Mouse (Mus musculus) embryonic facial prominence, embryonic 15.5 days (tissue): Measurements from ENCODE around the gene Ccdc32. TPM values are rescaled to one million over a fixed set of nuclear protein-coding genes. Genes with fewer than 3 reads are reported as not detected.
"Not testable (repeated sequence)": the region's sequence is repeated elsewhere in the genome, so short reads cannot be mapped to it uniquely, and the experiment has no call there.

ENCODE experiments used
- ATAC-seq: fragments of 200-750 bp; cut with Nextera tagmentation; 2 replicates; pipeline ENCODE4 v1.8.0; 2017; ENCODE audit warnings: low read depth, moderate TSS enrichment; ENCODE audit not compliant: insufficient number of reproducible peaks, low FRiP score, low TSS enrichment
- H3K27ac ChIP-seq: fragments of 300-500 bp; sonication (generic); replicated peaks from 2 replicates; pipeline ENCODE4 v1.5.1; 2015; ENCODE audit warnings: mild to moderate bottlenecking, inconsistent platforms
- H3K27me3 ChIP-seq: fragments of 300-500 bp; sonication (generic); 2 replicates; pipeline ENCODE4 v1.6.1; 2015; ENCODE audit warnings: inconsistent platforms
- H3K36me3 ChIP-seq: fragments of 300-500 bp; sonication (generic); 2 replicates; pipeline ENCODE4 v1.6.1; 2015; ENCODE audit warnings: mild to moderate bottlenecking, inconsistent platforms
- H3K4me1 ChIP-seq: fragments of 300-500 bp; sonication (generic); 2 replicates; pipeline ENCODE4 v1.6.1; 2015; ENCODE audit warnings: inconsistent platforms
- H3K4me2 ChIP-seq: fragments of 300-500 bp; sonication (generic); replicated peaks from 2 replicates; pipeline ENCODE4 v1.6.1; 2015; ENCODE audit warnings: mild to moderate bottlenecking, inconsistent platforms
- H3K4me3 ChIP-seq: fragments of 300-500 bp; sonication (generic); replicated peaks from 2 replicates; pipeline ENCODE4 v1.5.1; 2015; ENCODE audit warnings: mild to moderate bottlenecking, inconsistent platforms
- H3K9ac ChIP-seq: fragments of 300-500 bp; sonication (generic); 2 replicates; pipeline ENCODE4 v1.6.1; 2015; ENCODE audit warnings: inconsistent platforms
- H3K9me3 ChIP-seq: fragments of 300-500 bp; sonication (generic); replicated peaks from 2 replicates; pipeline ENCODE4 v1.6.1; 2016; ENCODE audit warnings: inconsistent platforms
- WGBS: fragments of 180-500 bp; shearing (Covaris S2); methylation state at CpG from one replicate; pipeline ENCODE4 v1.1.7; 2015; 5-methylcytosine and 5-hydroxymethylcytosine counted together
- polyA plus RNA-seq: library from polyadenylated mRNA; unstranded; fragments of >200 nt; fragmentation: Nextera tagmentation; extraction: Ambion mirVana; gene quantifications from 2 replicates; pipeline ENCODE4 v1.2.1, GENCODE M21; 2015

Gene Ccdc32
- polyA plus RNA-seq, 1 experiment from 2014 or later, result 26.5 TPM

DNA sequence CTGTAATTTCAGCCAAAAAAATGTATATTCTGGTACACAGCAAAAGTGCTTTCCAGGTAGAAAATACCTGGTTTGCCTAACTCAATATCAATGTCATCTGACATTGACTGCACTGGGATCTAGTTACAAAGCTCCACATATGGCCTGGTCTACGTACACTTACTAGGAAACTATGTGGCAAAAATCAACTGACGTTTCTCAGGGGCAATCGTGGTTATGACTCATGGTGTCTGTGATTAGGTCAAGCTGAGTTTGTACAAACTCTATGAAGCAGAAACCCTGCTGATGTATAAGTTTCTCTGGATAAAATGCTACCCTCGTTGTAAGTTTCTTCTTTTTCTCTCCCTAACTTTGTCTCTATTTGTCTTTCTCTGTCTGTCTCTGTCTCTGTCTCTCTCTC, 3.0 kb upstream of the Ccdc32 start:
- peaks cover 16% of the 10 kb centered on the region for H3K4me1 ChIP-seq
- no peak overlapping the region for H3K9ac ChIP-seq
- peaks cover 4% of the 10 kb centered on the region; the same call in 1 of the 2 replicates for H3K36me3 ChIP-seq
- H3K27ac ChIP-seq, result no peak overlapping the region
- no peaks in the 10 kb centered on the region for H3K9me3 ChIP-seq
- H3K27me3 ChIP-seq, result no peaks in the 10 kb centered on the region
- WGBS, result 51% methylated on average over 4 of the region's 4 CpGs
- ATAC-seq, result no peak
- H3K4me3 ChIP-seq, result no peak overlapping the region
- H3K4me2 ChIP-seq, result no peak overlapping the region

DNA sequence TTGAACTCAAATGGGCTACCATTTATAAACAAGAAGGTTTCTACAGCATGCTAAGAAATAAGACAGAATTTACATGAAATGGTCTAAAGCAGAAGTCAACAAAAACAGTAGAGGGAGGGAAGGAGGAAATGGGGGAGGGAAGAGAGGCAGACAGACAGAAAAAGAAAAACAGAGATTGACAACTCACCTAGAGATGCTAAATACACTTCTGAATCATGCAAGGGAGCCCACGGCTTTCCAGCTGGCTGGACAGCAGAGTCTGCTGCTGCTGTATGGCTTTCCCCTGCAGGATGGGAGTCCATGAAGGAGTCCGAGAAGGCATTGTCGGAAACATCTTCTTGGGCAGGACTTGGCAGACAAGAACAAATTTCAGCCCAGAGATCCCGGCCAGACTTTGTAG, 2.2 kb downstream of the Ccdc32 start:
- Histone ChIP-seq H3K36me3 (peaks cover 26% of the 10 kb centered on the region), H3K9ac (no peak overlapping the region), H3K9me3 (no peaks in the 10 kb centered on the region), H3K27me3 (no peaks in the 10 kb centered on the region), H3K4me1 (peaks cover 4% of the 10 kb centered on the region), H3K27ac (no peak overlapping the region), H3K4me3 (no peak overlapping the region), H3K4me2 (no peak overlapping the region)
- 87% methylated on average over 4 of the region's 4 CpGs for WGBS
- ATAC-seq, result no peak

- H3K9ac ChIP-seq, result no peak overlapping the region
- H3K4me3 ChIP-seq, result no peak overlapping the region
- no peak for ATAC-seq
- WGBS, result 73% methylated on average over 4 of the region's 4 CpGs
- no peaks in the 10 kb centered on the region for H3K27me3 ChIP-seq
- no peak overlapping the region for H3K27ac ChIP-seq
- H3K9me3 ChIP-seq, result 0 out of 2 replicates have a peak, but pooled peaks cover 2% of the 10 kb centered on the region
- no peak overlapping the region for H3K4me2 ChIP-seq
- peaks cover 41% of the 10 kb centered on the region for H3K36me3 ChIP-seq
- H3K4me1 ChIP-seq, result peaks cover 4% of the 10 kb centered on the region
Measured at GRCm38 (mm10) chr2:119025239-119025616, 4.0 kb downstream of the Ccdc32 start.

GRCm38 (mm10) chr2:119024536-119025238, 4.5 kb downstream of the Ccdc32 start:
- WGBS, result 73% methylated on average over 9 of the region's 9 CpGs
- ATAC-seq, result no peak
- no peak overlapping the region for H3K27ac ChIP-seq
- H3K4me2 ChIP-seq, result no peak overlapping the region
- no peak overlapping the region for H3K4me3 ChIP-seq
- H3K9me3 ChIP-seq, result 0 out of 2 replicates have a peak, but pooled peaks cover 2% of the 10 kb centered on the region
- H3K27me3 ChIP-seq, result no peaks in the 10 kb centered on the region
- peaks cover 43% of the 10 kb centered on the region for H3K36me3 ChIP-seq
- no peak overlapping the region for H3K9ac ChIP-seq
- H3K4me1 ChIP-seq, result peaks cover 4% of the 10 kb centered on the region

GRCm38 (mm10) chr2:119023154-119023660, 6.0 kb downstream of the Ccdc32 start:
- Histone ChIP-seq H3K27ac (no peak overlapping the region), H3K4me1 (peaks cover 7% of the 10 kb centered on the region; the same call in 1 of the 2 replicates), H3K4me3 (no peak overlapping the region), H3K4me2 (no peak overlapping the region), H3K27me3 (no peaks in the 10 kb centered on the region), H3K9me3 (0 out of 2 replicates have a peak, but pooled peaks cover 2% of the 10 kb centered on the region), H3K36me3 (peaks cover 51% of the 10 kb centered on the region), H3K9ac (no peak overlapping the region)
- WGBS, result 90% methylated on average over 6 of the region's 6 CpGs
- ATAC-seq, result no peak

DNA sequence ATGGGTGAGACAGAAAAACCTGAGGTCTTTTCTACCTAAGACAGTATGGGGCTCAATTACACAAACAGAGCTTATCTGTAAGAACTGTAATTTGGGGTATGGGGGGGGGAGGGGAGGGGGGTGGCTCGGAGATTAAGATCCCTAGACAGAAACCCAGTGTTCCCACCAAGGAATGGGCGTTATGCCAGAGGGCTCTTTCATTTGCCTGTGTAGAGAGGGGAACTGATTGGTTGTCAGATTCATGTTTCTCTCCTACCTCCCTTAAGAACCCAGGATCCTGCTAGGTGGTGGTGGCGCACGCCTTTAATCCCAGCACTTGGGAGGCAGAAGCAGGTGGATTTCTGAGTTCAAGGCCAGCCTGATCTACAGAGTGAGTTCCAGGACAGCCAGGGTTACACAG, 9.7 kb downstream of the Ccdc32 start:
- WGBS, result 43% methylated on average over 4 of the region's 4 CpGs
- Histone ChIP-seq H3K9me3 (0 out of 2 replicates have a peak, but pooled peaks cover 2% of the 10 kb centered on the region), H3K4me2 (no peak overlapping the region), H3K9ac (no peak overlapping the region), H3K4me3 (no peak overlapping the region), H3K27me3 (no peaks in the 10 kb centered on the region), H3K27ac (no peak overlapping the region; the same call in 1 of the 2 replicates), H3K36me3 (peaks cover 58% of the 10 kb centered on the region), H3K4me1 (peaks cover 7% of the 10 kb centered on the region; the same call in 1 of the 2 replicates)
- no peak for ATAC-seq

GRCm38 (mm10) chr2:119019131-119019530, 10.1 kb downstream of the Ccdc32 start:
- H3K9ac ChIP-seq, result no peak overlapping the region
- 19% methylated on average over 5 of the region's 5 CpGs for WGBS
- 0 out of 2 replicates have a peak, but pooled peaks cover 2% of the 10 kb centered on the region for H3K9me3 ChIP-seq
- peak overlapping the region; percentile 76 for H3K27ac ChIP-seq
- peak; percentile 58; the same call in 1 of the 2 replicates for ATAC-seq
- peaks cover 54% of the 10 kb centered on the region for H3K36me3 ChIP-seq
- peaks cover 7% of the 10 kb centered on the region; the same call in 1 of the 2 replicates for H3K4me1 ChIP-seq
- peak overlapping the region; percentile 27 for H3K4me2 ChIP-seq
- H3K27me3 ChIP-seq, result no peaks in the 10 kb centered on the region
- no peak overlapping the region for H3K4me3 ChIP-seq

GRCm38 (mm10) chr2:119018391-119019122, 10.6 kb downstream of the Ccdc32 start:
- WGBS, result 48% methylated on average over 22 of the region's 22 CpGs
- no peak overlapping the region for H3K4me3 ChIP-seq
- peaks cover 7% of the 10 kb centered on the region; the same call in 1 of the 2 replicates for H3K4me1 ChIP-seq
- peaks cover 50% of the 10 kb centered on the region for H3K36me3 ChIP-seq
- 0 out of 2 replicates have a peak, but pooled peaks cover 2% of the 10 kb centered on the region for H3K9me3 ChIP-seq
- ATAC-seq, result peak; percentile 75
- peak overlapping the region; percentile 27 for H3K4me2 ChIP-seq
- no peak overlapping the region for H3K9ac ChIP-seq
- H3K27me3 ChIP-seq, result no peaks in the 10 kb centered on the region
- H3K27ac ChIP-seq, result peak overlapping the region; percentile 76

- Histone ChIP-seq H3K4me2 (no peak overlapping the region), H3K27ac (no peak overlapping the region), H3K9me3 (0 out of 2 replicates have a peak, but pooled peaks cover 2% of the 10 kb centered on the region), H3K9ac (no peak overlapping the region), H3K27me3 (no peaks in the 10 kb centered on the region), H3K4me3 (no peak overlapping the region), H3K4me1 (peaks cover 7% of the 10 kb centered on the region; the same call in 1 of the 2 replicates), H3K36me3 (peaks cover 46% of the 10 kb centered on the region)
- no peak for ATAC-seq
- 92% methylated on average over 3 of the region's 3 CpGs for WGBS
Measured at GRCm38 (mm10) chr2:119017647-119018046, 11.5 kb downstream of the Ccdc32 start.

DNA sequence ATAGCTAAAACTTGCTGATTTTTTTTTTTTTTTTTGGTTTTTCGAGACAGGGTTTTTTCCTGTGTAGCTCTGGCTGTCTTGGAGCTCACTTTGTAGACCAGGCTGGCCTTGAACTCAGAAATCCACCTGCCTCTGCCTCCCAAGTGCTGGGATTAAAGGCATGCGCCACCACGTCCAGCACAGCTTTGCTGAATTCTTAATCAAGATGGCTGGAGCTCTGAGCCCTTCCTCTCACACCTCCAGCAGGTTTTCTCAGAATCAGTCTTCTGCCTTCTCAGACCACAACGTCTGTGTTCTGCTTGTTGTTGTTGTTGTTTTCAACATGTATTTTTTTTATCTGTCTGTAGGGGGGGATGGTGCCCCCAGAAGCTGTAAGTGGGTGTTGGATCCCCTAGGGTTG, 12.9 kb downstream of the Ccdc32 start:
- WGBS, result 76% methylated on average over 4 of the region's 4 CpGs

GRCm38 (mm10) chr2:119015604-119016180, 13.5 kb downstream of the Ccdc32 start:
- WGBS, result 70% methylated on average over 12 of the region's 12 CpGs
- Histone ChIP-seq H3K36me3 (peaks cover 27% of the 10 kb centered on the region), H3K4me2 (no peak overlapping the region)

More for the DNA sequence above, 12.9 kb downstream of the Ccdc32 start:
- not testable (repeated sequence) for H3K27me3 ChIP-seq, H3K9me3 ChIP-seq, H3K27ac ChIP-seq, H3K9ac ChIP-seq, ATAC-seq, H3K4me3 ChIP-seq, H3K4me1 ChIP-seq, H3K4me2 ChIP-seq
- H3K36me3 ChIP-seq, result peaks cover 32% of the 10 kb centered on the region

More at GRCm38 (mm10) chr2:119015604-119016180, 13.5 kb downstream of the Ccdc32 start:
- Histone ChIP-seq H3K4me1 (peaks cover 7% of the 10 kb centered on the region; the same call in 1 of the 2 replicates), H3K9me3 (no peaks in the 10 kb centered on the region), H3K27me3 (no peaks in the 10 kb centered on the region), H3K9ac (no peak overlapping the region), H3K4me3 (no peak overlapping the region), H3K27ac (no peak overlapping the region)
- ATAC-seq, result no peak
